Mouse (Mus musculus): ENCODE results near the gene Slc27a2. TPM values are rescaled to one million over a fixed set of nuclear protein-coding genes. Genes with fewer than 3 reads are reported as not detected.

The Slc27a2 gene
- polyA plus RNA-seq, 1 experiment from 2014 or later, result 3.1 TPM

GRCm38 (mm10) chr2:126530581-126530980 is 21.6 kb upstream of the Slc27a2 start:
- 84% methylated on average over 3 of the region's 3 CpGs for WGBS
- H3K4me3 ChIP-seq, result no peak overlapping the region
- no peaks in the 10 kb centered on the region for H3K36me3 ChIP-seq (replicated peaks)
- H3K9me3 ChIP-seq, result no peaks in the 10 kb centered on the region
- no peak for DNase-seq (ENCODE audit: extremely low spot score, low spot score)
- no peaks in the 10 kb centered on the region for H3K27me3 ChIP-seq (ENCODE audit: poor library complexity, severe bottlenecking)
- H3K27ac ChIP-seq, result no peak overlapping the region
- H3K4me1 ChIP-seq, result no peaks in the 10 kb centered on the region

- no peaks in the 10 kb centered on the region for H3K9me3 ChIP-seq
- H3K4me3 ChIP-seq, result no peak overlapping the region
- H3K27me3 ChIP-seq (ENCODE audit: poor library complexity, severe bottlenecking), result no peaks in the 10 kb centered on the region
- no peak overlapping the region for H3K27ac ChIP-seq
- no peaks in the 10 kb centered on the region for H3K4me1 ChIP-seq
- H3K36me3 ChIP-seq (replicated peaks), result no peaks in the 10 kb centered on the region
- no peak for DNase-seq (ENCODE audit: extremely low spot score, low spot score)
Observed at GRCm38 (mm10) chr2:126537654-126538053, 14.6 kb upstream of the Slc27a2 start.

- no peak for DNase-seq (ENCODE audit: extremely low spot score, low spot score)
- H3K4me1 ChIP-seq, result no peaks in the 10 kb centered on the region
- no peaks in the 10 kb centered on the region for H3K27me3 ChIP-seq (ENCODE audit: poor library complexity, severe bottlenecking)
- H3K9me3 ChIP-seq, result no peaks in the 10 kb centered on the region
- 89% methylated on average over 6 of the region's 6 CpGs for WGBS
- H3K36me3 ChIP-seq (replicated peaks), result no peaks in the 10 kb centered on the region
- no peak overlapping the region for H3K27ac ChIP-seq
- H3K4me3 ChIP-seq, result no peak overlapping the region
Observed at GRCm38 (mm10) chr2:126540390-126540925, 11.7 kb upstream of the Slc27a2 start.

GRCm38 (mm10) chr2:126542211-126542610 is 10.0 kb upstream of the Slc27a2 start:
- Histone ChIP-seq H3K4me1 (no peaks in the 10 kb centered on the region), H3K27me3 (ENCODE audit: poor library complexity, severe bottlenecking) (no peaks in the 10 kb centered on the region), H3K9me3 (no peaks in the 10 kb centered on the region), H3K4me3 (no peak overlapping the region), H3K36me3 (replicated peaks) (no peaks in the 10 kb centered on the region), H3K27ac (no peak overlapping the region)
- 92% methylated on average over 5 of the region's 5 CpGs for WGBS
- DNase-seq (ENCODE audit: extremely low spot score, low spot score), result no peak

GRCm38 (mm10) chr2:126545297-126545696 is 6.9 kb upstream of the Slc27a2 start:
- DNase-seq (ENCODE audit: extremely low spot score, low spot score), result no peak
- H3K27me3 ChIP-seq (ENCODE audit: poor library complexity, severe bottlenecking), result peaks cover 5% of the 10 kb centered on the region; the same call in 1 of the 2 replicates
- H3K36me3 ChIP-seq (replicated peaks), result no peaks in the 10 kb centered on the region
- no peaks in the 10 kb centered on the region for H3K9me3 ChIP-seq
- H3K4me1 ChIP-seq, result no peaks in the 10 kb centered on the region
- no peak overlapping the region for H3K27ac ChIP-seq
- H3K4me3 ChIP-seq, result no peak overlapping the region
- 77% methylated on average over 5 of the region's 5 CpGs for WGBS

- H3K27me3 ChIP-seq (ENCODE audit: poor library complexity, severe bottlenecking), result peaks cover 16% of the 10 kb centered on the region
Observed at GRCm38 (mm10) chr2:126546392-126546791, 5.8 kb upstream of the Slc27a2 start.

GRCm38 (mm10) chr2:126549681-126550080 is 2.5 kb upstream of the Slc27a2 start:
- H3K9me3 ChIP-seq, result no peaks in the 10 kb centered on the region
- no peak for DNase-seq (ENCODE audit: extremely low spot score, low spot score)
- H3K36me3 ChIP-seq (replicated peaks), result no peaks in the 10 kb centered on the region
- peaks cover 49% of the 10 kb centered on the region for H3K27me3 ChIP-seq (ENCODE audit: poor library complexity, severe bottlenecking)
- H3K4me1 ChIP-seq, result peaks cover 24% of the 10 kb centered on the region
- H3K27ac ChIP-seq, result no peak overlapping the region
- WGBS, result 92% methylated on average over 7 of the region's 7 CpGs
- H3K4me3 ChIP-seq, result no peak overlapping the region

More at GRCm38 (mm10) chr2:126546392-126546791, 5.8 kb upstream of the Slc27a2 start:
- Histone ChIP-seq H3K4me3 (no peak overlapping the region), H3K4me1 (0 out of 2 replicates have a peak, but pooled peaks cover 4% of the 10 kb centered on the region), H3K36me3 (replicated peaks) (no peaks in the 10 kb centered on the region), H3K9me3 (no peaks in the 10 kb centered on the region), H3K27ac (no peak overlapping the region)
- DNase-seq (ENCODE audit: extremely low spot score, low spot score), result no peak
- 91% methylated on average over 3 of the region's 3 CpGs for WGBS

GRCm38 (mm10) chr2:126551244-126551890 is 840 bp upstream of the Slc27a2 start:
- Histone ChIP-seq H3K4me1 (peaks cover 24% of the 10 kb centered on the region), H3K9me3 (no peaks in the 10 kb centered on the region), H3K27me3 (ENCODE audit: poor library complexity, severe bottlenecking) (peaks cover 66% of the 10 kb centered on the region), H3K27ac (no peak overlapping the region), H3K4me3 (no peak overlapping the region), H3K36me3 (replicated peaks) (no peaks in the 10 kb centered on the region)
- WGBS, result 77% methylated on average over 8 of the region's 8 CpGs
- no peak for DNase-seq (ENCODE audit: extremely low spot score, low spot score)

GRCm38 (mm10) chr2:126551896-126552295 is 311 bp upstream of the Slc27a2 start:
- WGBS, result 19% methylated on average over 5 of the region's 5 CpGs
- Histone ChIP-seq H3K4me1 (peaks cover 24% of the 10 kb centered on the region), H3K9me3 (no peaks in the 10 kb centered on the region), H3K27me3 (ENCODE audit: poor library complexity, severe bottlenecking) (peaks cover 67% of the 10 kb centered on the region), H3K4me3 (no peak overlapping the region), H3K36me3 (replicated peaks) (no peaks in the 10 kb centered on the region), H3K27ac (no peak overlapping the region)
- DNase-seq (ENCODE audit: extremely low spot score, low spot score), result no peak

GRCm38 (mm10) chr2:126553291-126553639 is 1.1 kb downstream of the Slc27a2 start:
- H3K27me3 ChIP-seq (ENCODE audit: poor library complexity, severe bottlenecking), result peaks cover 67% of the 10 kb centered on the region
- under 1% methylated on average over 26 of the region's 26 CpGs for WGBS

GRCm38 (mm10) chr2:126555533-126555932 is 3.3 kb downstream of the Slc27a2 start:
- Histone ChIP-seq H3K36me3 (replicated peaks) (no peaks in the 10 kb centered on the region), H3K4me3 (no peak overlapping the region), H3K27me3 (ENCODE audit: poor library complexity, severe bottlenecking) (peaks cover 59% of the 10 kb centered on the region), H3K9me3 (no peaks in the 10 kb centered on the region), H3K27ac (no peak overlapping the region), H3K4me1 (peaks cover 24% of the 10 kb centered on the region)
- DNase-seq (ENCODE audit: extremely low spot score, low spot score), result no peak
- WGBS, result 82% methylated on average over 5 of the region's 5 CpGs

More at GRCm38 (mm10) chr2:126553291-126553639, 1.1 kb downstream of the Slc27a2 start:
- no peak for DNase-seq (ENCODE audit: extremely low spot score, low spot score)
- Histone ChIP-seq H3K9me3 (no peaks in the 10 kb centered on the region), H3K4me3 (peak overlapping the region; percentile 65), H3K36me3 (replicated peaks) (no peaks in the 10 kb centered on the region), H3K27ac (peak overlapping the region; percentile 81), H3K4me1 (peaks cover 24% of the 10 kb centered on the region)

- 88% methylated on average over 1 of the region's 1 CpGs for WGBS
- Histone ChIP-seq H3K9me3 (no peaks in the 10 kb centered on the region), H3K27ac (no peak overlapping the region), H3K4me1 (no peaks in the 10 kb centered on the region), H3K4me3 (no peak overlapping the region), H3K36me3 (replicated peaks) (no peaks in the 10 kb centered on the region), H3K27me3 (ENCODE audit: poor library complexity, severe bottlenecking) (peaks cover 14% of the 10 kb centered on the region)
- no peak for DNase-seq (ENCODE audit: extremely low spot score, low spot score)
Observed at GRCm38 (mm10) chr2:126560094-126560493, 7.9 kb downstream of the Slc27a2 start.

GRCm38 (mm10) chr2:126563411-126564105 is 11.4 kb downstream of the Slc27a2 start:
- WGBS, result 90% methylated on average over 17 of the region's 17 CpGs
- no peak overlapping the region for H3K4me3 ChIP-seq
- H3K9me3 ChIP-seq, result no peaks in the 10 kb centered on the region
- H3K27me3 ChIP-seq (ENCODE audit: poor library complexity, severe bottlenecking), result no peaks in the 10 kb centered on the region
- no peak for DNase-seq (ENCODE audit: extremely low spot score, low spot score)
- no peaks in the 10 kb centered on the region for H3K4me1 ChIP-seq
- no peaks in the 10 kb centered on the region for H3K36me3 ChIP-seq (replicated peaks)
- no peak overlapping the region for H3K27ac ChIP-seq

Measured in forebrain, embryonic 10.5 days (tissue).